Mouse (Mus musculus) neural tube, embryonic 14.5 days (tissue): Measurements from ENCODE around the gene Scn8a. TPM values are rescaled to one million over a fixed set of nuclear protein-coding genes. Genes with fewer than 3 reads are reported as not detected.

Experiments
- ATAC-seq: fragments of 200-750 bp; cut with Nextera tagmentation; 2 replicates; pipeline ENCODE4 v1.8.0; 2017; ENCODE audit warnings: low read depth, mild to moderate bottlenecking, moderate TSS enrichment, moderate library complexity
- H3K27ac ChIP-seq: fragments of 300-500 bp; sonication (generic); 2 replicates; pipeline ENCODE4 v1.5.1; 2014; ENCODE audit warnings: low read depth, mild to moderate bottlenecking, control low read depth, low read length, moderate library complexity, mixed read lengths
- H3K27me3 ChIP-seq: fragments of 300-500 bp; sonication (generic); 2 replicates; pipeline ENCODE4 v1.6.1; 2014; ENCODE audit warnings: low read length; ENCODE audit not compliant: control insufficient read depth, insufficient read depth
- H3K36me3 ChIP-seq: fragments of 300-500 bp; sonication (generic); 2 replicates; pipeline ENCODE4 v1.6.1; 2014; ENCODE audit warnings: low read length, mixed read lengths; ENCODE audit not compliant: control insufficient read depth, insufficient read depth
- H3K4me1 ChIP-seq: fragments of 300-500 bp; sonication (generic); 2 replicates; pipeline ENCODE4 v1.6.1; 2014; ENCODE audit warnings: low read length; ENCODE audit not compliant: control insufficient read depth, insufficient read depth
- H3K4me2 ChIP-seq: fragments of 300-500 bp; sonication (generic); 2 replicates; pipeline ENCODE4 v1.6.1; 2014; ENCODE audit warnings: mild to moderate bottlenecking, low read depth, low read length, control low read depth
- H3K4me3 ChIP-seq: fragments of 300-500 bp; sonication (generic); 2 replicates; pipeline ENCODE4 v1.5.1; 2014; ENCODE audit warnings: low read depth, low read length, control low read depth, mixed read lengths
- H3K9ac ChIP-seq: fragments of 300-500 bp; sonication (generic); replicated peaks from 2 replicates; pipeline ENCODE4 v1.6.1; 2014; ENCODE audit warnings: low read depth, mild to moderate bottlenecking, control low read depth, low read length, mixed read lengths
- H3K9me3 ChIP-seq: fragments of 300-500 bp; sonication (generic); 2 replicates; pipeline ENCODE4 v1.6.1; 2016; ENCODE audit warnings: low read length; ENCODE audit not compliant: control insufficient read depth
- WGBS: fragments of 180-500 bp; shearing (Covaris S2); extraction: QIAGEN DNeasy Blood & Tissue Kit; methylation state at CpG from one replicate; pipeline ENCODE4 v1.1.7; 2014; 5-methylcytosine and 5-hydroxymethylcytosine counted together
- polyA plus RNA-seq: library from polyadenylated mRNA; unstranded; fragments of >200 nt; fragmentation: Nextera tagmentation; extraction: Ambion mirVana; gene quantifications from 2 replicates; pipeline ENCODE4 v1.2.1, GENCODE M21; 2014

Gene Scn8a
- polyA plus RNA-seq, 1 experiment from 2014 or later: 35.2 TPM

DNA sequence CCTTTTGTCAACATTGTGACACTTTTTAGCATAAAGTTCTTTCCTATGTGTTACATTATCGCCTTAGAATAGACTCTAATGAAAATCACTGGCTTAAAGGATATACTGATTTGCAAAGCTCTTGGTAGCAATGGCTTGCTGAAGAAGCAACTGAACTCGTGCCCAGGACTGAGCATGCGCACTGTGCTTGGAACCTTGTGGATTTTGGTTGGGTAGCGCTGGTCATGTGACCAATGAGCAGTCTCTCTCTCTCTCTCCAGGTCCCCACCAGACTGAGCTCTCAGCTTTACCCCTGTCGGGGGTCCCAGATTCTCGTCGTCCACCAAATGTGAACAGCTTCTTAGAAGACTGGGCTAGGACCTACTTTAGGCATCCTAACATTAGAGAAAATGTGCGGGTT, 32.9 kb upstream of the Scn8a start:
- H3K4me1 ChIP-seq: no peaks in the 10 kb centered on the region
- no peak for ATAC-seq
- H3K9me3 ChIP-seq: no peaks in the 10 kb centered on the region
- no peak overlapping the region for H3K9ac ChIP-seq
- H3K36me3 ChIP-seq: no peaks in the 10 kb centered on the region
- H3K4me3 ChIP-seq: no peak overlapping the region
- WGBS: 82% methylated on average over 8 of the region's 8 CpGs
- H3K27me3 ChIP-seq: no peaks in the 10 kb centered on the region
- no peak overlapping the region for H3K4me2 ChIP-seq
- H3K27ac ChIP-seq: no peak overlapping the region

DNA sequence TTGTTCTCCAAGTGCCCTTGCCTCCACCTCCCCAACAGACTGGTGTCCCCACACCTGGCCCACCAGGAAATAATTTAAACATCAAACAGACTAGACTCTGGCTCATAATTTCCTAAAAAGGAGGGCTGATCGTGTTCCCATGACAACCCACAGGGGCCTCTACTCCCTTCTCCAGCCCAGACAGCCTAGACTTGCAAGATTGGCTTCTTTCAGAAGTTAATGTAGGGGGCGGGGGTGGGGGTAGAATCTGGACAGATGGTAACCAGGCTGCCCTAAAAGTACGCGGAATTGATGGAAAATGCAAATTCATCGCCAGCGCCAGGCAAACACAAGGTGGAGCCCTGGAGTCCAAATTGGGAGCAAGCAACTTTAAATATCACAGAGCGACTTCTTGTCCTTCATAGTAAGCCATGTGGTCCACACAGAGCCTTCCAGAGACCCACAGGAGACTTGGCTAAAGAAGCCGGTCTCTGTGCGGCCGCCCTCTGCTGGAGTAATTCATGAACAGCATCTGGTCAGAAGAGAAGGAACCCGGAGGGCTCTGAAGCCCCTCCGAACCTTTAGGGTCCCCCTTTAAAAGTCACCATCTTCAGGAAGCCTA, 31.0 kb upstream of the Scn8a start:
- no peak for ATAC-seq
- Histone ChIP-seq H3K36me3 (no peaks in the 10 kb centered on the region), H3K27ac (no peak overlapping the region), H3K9me3 (no peaks in the 10 kb centered on the region), H3K27me3 (no peaks in the 10 kb centered on the region), H3K4me3 (no peak overlapping the region), H3K4me1 (no peaks in the 10 kb centered on the region), H3K9ac (no peak overlapping the region), H3K4me2 (no peak overlapping the region)
- 44% methylated on average over 12 of the region's 12 CpGs for WGBS

DNA sequence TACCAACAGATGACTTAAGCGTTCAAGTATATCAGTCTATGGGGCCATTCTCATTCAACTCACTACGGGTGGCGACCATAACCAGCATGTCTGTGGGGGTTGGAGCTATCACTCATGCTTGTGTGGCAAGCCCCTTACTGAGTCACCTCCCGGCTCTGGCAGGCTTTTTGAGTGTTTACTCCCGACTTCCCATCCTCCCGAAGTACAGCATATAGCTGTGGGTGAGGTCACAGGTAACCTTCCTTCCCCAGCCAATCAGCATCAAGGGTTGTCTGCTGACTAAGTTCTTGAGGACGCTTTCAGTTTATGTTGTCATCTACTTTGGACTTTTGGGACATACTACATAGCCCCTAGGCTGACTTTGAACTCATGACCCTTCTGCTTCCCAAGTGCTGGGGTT, 25.3 kb upstream of the Scn8a start:
- Histone ChIP-seq H3K4me3 (no peak overlapping the region), H3K27ac (no peak overlapping the region), H3K9me3 (no peaks in the 10 kb centered on the region), H3K27me3 (no peaks in the 10 kb centered on the region), H3K36me3 (no peaks in the 10 kb centered on the region), H3K4me1 (no peaks in the 10 kb centered on the region), H3K9ac (no peak overlapping the region), H3K4me2 (no peak overlapping the region)
- 81% methylated on average over 7 of the region's 7 CpGs for WGBS
- no peak for ATAC-seq

DNA sequence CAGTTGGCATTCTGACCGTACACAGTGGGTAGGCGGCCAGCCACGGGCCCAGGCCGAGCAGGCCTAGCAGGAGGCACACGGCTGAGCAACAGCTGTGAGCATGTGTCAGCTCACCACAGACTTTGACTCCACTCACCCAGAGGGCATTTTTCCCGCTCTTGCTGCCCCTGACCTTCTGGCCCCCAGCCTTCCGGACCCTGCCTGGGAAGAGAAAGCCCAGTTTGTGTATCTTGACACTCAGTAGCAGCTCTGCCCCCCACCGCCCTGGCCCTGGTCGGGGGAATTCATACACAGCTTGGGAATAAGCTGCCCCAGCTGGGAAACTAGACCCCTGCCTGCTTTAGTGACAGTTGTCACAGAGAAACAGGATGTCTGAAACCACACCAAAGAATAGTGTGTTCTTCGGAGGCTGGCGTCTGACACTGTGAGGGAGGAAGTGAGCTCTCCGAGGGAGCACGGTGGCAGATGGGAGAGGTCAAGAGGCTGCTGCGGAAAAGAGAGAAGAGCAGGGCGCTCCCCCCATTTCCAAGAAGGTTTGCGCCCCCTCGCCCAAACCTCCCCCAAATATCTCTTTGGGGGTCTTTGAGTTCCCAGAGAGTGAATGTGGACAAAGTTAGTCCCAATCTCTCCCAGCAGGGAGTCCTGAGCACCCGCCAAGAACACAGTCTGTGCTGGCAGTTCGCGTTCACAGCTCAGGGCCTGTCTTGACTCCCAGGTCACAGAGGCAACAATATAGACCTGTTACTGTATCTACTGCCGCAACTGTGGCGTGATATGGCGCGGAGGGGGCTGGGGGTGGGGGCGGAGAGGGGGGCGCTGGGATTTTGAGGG, 24.4 kb upstream of the Scn8a start:
- H3K36me3 ChIP-seq: no peaks in the 10 kb centered on the region
- ATAC-seq: no peak
- H3K9ac ChIP-seq: no peak overlapping the region
- H3K27ac ChIP-seq: no peak overlapping the region
- H3K4me3 ChIP-seq: no peak overlapping the region
- H3K27me3 ChIP-seq: no peaks in the 10 kb centered on the region
- WGBS: 44% methylated on average over 26 of the region's 26 CpGs
- H3K4me2 ChIP-seq: no peak overlapping the region
- no peaks in the 10 kb centered on the region for H3K4me1 ChIP-seq
- H3K9me3 ChIP-seq: no peaks in the 10 kb centered on the region

DNA sequence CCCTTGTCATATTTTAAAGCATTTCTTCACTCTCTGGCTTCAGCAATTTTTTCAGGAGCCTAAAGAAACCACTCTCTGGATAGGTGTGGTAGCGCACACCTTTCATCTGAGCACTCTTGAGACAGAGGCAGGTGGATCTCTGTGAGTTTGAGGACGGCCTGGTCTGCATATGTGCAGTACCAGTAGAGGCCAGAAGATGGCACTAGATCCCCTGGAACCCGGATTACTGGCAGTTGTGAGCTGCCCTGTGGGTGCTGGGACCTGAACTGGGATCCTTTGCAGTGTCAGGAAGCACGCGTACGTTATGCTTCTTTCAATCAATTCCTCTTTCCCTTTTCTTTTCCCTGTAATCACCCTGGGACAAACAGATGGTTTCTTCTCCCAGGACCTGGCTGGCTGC, 22.5 kb upstream of the Scn8a start:
- 86% methylated on average over 6 of the region's 6 CpGs for WGBS
- ATAC-seq: no peak

DNA sequence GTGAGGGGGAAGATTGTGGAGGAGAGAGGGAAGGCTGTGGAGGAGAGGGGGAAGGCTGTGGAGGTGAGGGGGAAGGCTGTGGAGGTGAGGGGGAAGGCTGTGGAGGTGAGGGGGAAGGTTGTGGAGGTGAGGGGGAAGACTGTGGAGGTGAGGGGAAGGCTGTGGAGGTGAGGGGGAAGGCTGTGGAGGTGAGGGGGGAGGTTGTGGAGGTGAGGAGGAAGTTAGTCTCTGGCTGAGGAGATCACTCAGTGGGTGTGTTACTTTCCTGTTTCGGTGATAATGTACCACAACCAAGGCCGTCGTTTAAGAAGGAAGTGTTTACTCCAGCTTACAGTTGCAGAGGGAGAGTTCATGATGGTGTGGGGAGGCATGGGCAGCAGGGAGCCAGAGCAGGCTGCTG, 12.1 kb upstream of the Scn8a start:
- H3K9me3 ChIP-seq: no peaks in the 10 kb centered on the region
- H3K36me3 ChIP-seq: no peaks in the 10 kb centered on the region
- H3K27me3 ChIP-seq: no peaks in the 10 kb centered on the region
- H3K27ac ChIP-seq: no peak overlapping the region
- ATAC-seq: no peak
- H3K9ac ChIP-seq: no peak overlapping the region
- no peaks in the 10 kb centered on the region for H3K4me1 ChIP-seq
- H3K4me2 ChIP-seq: no peak overlapping the region
- WGBS: 76% methylated on average over 3 of the region's 3 CpGs
- H3K4me3 ChIP-seq: no peak overlapping the region

More for the DNA sequence above, 22.5 kb upstream of the Scn8a start:
- no peaks in the 10 kb centered on the region for H3K9me3 ChIP-seq
- no peaks in the 10 kb centered on the region for H3K36me3 ChIP-seq
- H3K4me3 ChIP-seq: no peak overlapping the region
- no peak overlapping the region for H3K9ac ChIP-seq
- no peak overlapping the region for H3K4me2 ChIP-seq
- H3K27ac ChIP-seq: no peak overlapping the region
- no peaks in the 10 kb centered on the region for H3K4me1 ChIP-seq
- no peaks in the 10 kb centered on the region for H3K27me3 ChIP-seq

DNA sequence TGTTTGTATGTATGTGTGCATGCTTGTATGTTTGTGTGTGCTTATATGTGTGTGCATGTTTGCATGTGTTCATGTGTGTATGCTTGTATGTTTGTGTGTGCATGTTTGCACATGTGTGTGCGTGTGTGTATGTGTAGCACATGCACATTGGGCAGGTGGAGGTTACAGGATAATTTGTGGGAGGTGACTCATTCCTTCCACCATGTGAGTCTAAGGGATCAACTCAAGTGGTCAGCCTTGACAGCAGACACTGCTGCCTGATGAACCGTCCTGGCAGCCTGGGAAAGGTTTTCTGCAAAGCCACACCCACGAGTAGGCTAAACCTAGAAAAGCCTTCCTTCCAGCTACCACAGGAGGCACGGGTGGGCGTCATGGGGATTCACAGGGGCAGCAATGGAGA, 8.8 kb upstream of the Scn8a start:
- Histone ChIP-seq H3K36me3 (no peaks in the 10 kb centered on the region), H3K4me3 (no peak overlapping the region), H3K9me3 (no peaks in the 10 kb centered on the region), H3K4me1 (no peaks in the 10 kb centered on the region), H3K27ac (no peak overlapping the region), H3K27me3 (no peaks in the 10 kb centered on the region; the same call in 1 of the 2 replicates), H3K9ac (no peak overlapping the region), H3K4me2 (no peak overlapping the region)
- ATAC-seq: no peak
- WGBS: 47% methylated on average over 5 of the region's 5 CpGs

DNA sequence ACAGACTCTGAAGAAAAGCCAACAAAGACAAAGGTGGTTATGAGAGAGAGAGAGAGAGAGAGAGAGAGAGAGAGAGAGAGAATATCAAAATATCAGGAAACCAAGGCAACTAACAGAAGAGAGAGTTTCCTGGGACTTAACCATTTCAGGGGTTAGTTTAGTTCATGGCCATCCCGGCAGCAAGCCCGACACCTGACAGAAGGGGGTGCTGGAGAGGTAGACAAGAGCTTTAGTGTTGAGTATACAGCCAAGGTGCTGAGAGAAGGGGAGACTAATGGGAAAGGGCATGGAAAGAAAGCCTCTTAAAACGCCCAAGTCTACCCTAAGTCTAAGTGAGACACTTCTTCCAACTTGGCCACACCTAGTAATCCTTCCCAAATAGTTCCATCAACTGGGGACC, 4.1 kb upstream of the Scn8a start:
- H3K36me3 ChIP-seq: no peaks in the 10 kb centered on the region
- no peak overlapping the region for H3K4me2 ChIP-seq
- H3K9me3 ChIP-seq: no peaks in the 10 kb centered on the region
- no peak overlapping the region for H3K4me3 ChIP-seq
- no peak for ATAC-seq
- 49% methylated on average over 3 of the region's 3 CpGs for WGBS
- H3K27me3 ChIP-seq: no peaks in the 10 kb centered on the region; the same call in 1 of the 2 replicates
- H3K4me1 ChIP-seq: no peaks in the 10 kb centered on the region
- H3K27ac ChIP-seq: no peak overlapping the region
- H3K9ac ChIP-seq: no peak overlapping the region

DNA sequence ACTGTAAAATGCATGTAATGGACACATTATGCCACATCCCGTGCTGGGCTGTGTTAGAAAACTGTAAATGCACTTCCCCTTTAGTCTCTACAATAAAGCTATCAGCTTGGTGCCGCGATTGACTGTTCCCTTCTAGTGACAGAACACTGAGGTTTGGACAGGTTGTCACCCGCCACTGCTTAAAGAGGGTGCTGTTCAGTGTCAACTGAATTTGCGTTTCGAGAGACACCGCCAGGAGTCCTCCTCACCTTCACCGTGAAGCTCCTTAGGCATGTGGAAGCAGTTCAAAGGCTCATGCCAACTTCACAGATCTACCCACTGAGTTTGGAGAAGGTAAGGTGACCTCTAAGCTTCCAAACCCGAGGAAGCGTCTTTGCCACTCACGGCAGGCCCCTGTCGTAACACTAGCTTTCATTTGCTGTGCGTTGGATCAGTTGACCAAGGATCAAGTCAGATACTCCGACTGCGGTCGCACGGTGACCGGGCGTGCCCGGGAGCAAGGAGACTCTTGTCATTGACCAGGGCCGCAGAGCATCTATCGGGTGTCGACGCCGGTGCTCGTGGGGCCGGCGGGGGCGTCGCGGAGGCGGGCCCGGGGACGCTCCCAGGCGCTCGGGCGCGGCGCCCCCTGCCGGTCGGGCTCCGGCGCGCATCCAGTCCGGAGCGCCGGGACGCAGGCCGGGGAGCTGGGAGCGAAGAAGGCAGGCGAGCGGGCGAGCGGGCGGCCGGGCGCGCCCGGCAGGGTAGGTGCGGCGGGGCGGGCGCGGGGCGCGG, 530 bp downstream of the Scn8a start:
- Histone ChIP-seq H3K27ac (peak overlapping the region; percentile 64; the same call in 1 of the 2 replicates), H3K27me3 (no peaks in the 10 kb centered on the region; the same call in 1 of the 2 replicates), H3K4me3 (peak overlapping the region; percentile 85), H3K36me3 (no peaks in the 10 kb centered on the region), H3K4me1 (peaks cover 9% of the 10 kb centered on the region), H3K9me3 (no peaks in the 10 kb centered on the region), H3K9ac (peak overlapping the region; percentile 87), H3K4me2 (peak overlapping the region; percentile 45)
- peak; percentile 79 for ATAC-seq
- 2% methylated on average over 49 of the region's 66 CpGs for WGBS
